Mouse (Mus musculus): ENCODE measurements around the gene Olfr463. TPM values are rescaled to one million over a fixed set of nuclear protein-coding genes. Genes with fewer than 3 reads are reported as not detected.
"Not testable (repeated sequence)": the region's sequence is repeated elsewhere in the genome, so short reads cannot be mapped to it uniquely, and the experiment has no call there.

The Olfr463 gene
- total RNA-seq (2021), result not detected

DNA sequence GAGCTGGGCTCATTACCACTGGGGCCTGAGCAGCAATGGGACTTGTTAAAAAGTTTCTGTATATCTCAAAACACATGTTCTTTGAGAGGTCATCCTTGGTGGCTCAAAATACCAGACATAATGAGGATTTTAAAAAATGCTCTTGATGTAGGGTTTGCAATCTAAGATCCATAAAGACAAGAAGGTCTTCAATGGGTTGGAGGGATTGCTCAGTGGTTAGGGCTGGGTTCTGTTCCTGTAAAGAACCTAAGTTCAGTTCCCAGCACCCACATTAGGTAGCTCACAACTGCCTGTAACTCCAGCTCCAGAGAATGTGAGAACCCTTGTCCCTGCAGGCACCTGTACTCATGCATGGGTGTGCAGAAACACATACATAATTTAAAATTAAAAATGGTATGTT lies at the start of gene Olfr463:
Olfr463 (minus strand) TSS at position 101 of the 400 bp plus-strand sequence.
- no peak for DNase-seq
- intact Hi-C loops (cut with DNase I), result no loop called here

DNA sequence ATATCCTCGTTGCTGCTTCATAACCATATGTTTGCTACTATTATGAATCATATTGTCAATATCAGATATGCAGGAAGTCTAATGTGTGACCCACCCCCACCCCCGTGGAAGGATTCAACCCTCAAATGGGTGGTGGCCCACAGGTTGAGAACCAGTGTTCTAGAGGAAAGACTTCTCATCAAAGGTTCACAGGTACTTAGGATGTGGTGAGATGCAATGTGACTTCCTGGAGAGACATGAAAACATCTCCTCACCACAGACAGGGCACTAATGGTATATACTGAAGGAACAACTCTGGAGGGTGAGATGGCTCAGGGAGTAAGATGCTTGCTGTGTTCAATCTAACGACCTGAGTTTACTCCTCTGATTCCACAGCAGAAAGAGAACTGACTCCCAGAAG lies 38.3 kb upstream of the Olfr463 start:
- intact Hi-C loops (cut with DNase I), result no loop called here
- no peak for DNase-seq

DNA sequence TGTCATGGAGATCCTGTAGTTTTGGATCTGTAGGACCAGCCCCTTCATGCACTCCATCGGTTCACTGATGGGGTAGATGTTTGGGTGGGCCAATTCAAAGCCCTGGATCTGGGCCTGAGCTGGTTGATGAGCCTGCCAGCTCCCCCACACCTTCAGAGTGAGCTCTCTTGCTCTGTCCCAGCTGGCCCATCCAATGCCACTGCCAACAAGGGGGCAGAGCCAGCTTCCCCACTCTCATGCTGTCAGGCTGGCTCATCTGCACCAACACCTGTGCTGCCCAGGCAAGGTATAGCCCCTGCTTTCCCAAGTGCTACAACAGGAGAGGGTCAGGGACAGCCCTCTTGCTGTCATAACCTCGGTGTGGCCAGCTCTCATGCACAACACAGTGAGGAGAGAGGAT lies 36.5 kb upstream of the Olfr463 start:
- peak; percentile 46 for DNase-seq
- intact Hi-C loops (cut with DNase I), result no loop called here

DNA sequence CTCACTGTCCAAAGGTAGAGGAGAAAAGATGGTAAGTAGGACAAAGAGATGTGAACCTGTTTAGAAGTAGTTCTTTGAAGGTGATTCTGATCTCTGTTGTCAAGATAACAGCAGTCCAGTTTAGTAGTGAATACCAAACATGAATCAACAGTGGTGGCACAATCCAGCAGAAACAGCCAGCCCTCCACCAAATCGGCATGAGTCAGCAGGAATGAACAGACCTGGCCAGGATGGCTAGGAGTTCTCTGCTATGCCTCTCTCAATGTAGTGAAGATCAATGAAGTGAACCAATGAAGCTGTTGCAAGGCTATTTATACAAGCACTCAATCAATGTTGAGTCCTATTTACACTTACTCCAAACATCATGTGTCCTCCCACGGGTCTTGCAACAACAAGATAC lies 33.2 kb upstream of the Olfr463 start:
- DNase-seq, result no peak
- intact Hi-C loops (cut with DNase I), result no loop called here

DNA sequence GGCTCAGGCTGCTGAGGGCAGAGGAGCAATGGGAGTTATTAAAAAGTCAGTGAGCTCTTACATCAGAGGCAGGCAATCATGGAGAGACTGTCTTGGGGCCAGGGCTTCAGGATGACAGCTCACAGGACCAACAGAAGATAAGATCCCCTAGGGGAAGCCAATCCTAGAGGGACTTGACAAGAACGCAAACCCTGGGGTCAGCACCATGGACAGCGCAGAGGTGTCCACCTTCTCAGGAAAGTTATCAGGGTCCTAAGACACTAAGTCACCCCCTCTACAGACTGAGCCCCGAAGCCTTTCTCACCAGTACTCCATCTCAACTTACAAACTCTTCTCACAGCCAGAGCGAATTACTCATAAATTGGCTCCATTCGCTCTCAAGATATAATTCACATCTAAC lies 23.8 kb upstream of the Olfr463 start, which contains the start of gene Olfr464:
Olfr464 (minus strand) TSS at position 2 of the 400 bp plus-strand sequence.
- DNase-seq, result no peak
- intact Hi-C loops (cut with DNase I), result no loop called here

DNA sequence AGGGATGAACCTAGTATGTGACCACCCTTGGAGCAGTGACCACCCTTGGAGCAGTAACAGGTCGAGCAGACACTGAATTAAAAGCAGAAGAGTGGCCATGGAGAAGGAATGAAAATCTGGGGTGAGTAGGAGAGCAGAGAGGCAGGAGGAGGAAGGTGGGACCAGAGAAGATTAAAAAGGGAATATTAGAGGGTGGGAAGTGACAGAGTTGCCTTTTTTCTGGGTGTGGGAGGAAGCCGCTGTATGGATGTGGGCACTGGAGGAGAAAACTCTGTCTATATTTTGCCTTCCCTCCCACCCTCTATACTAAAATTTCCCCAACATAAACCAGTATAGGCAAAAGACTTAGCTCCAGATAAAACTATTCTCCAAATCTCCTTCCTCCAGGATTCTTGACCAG lies 23.1 kb upstream of the Olfr463 start:
- intact Hi-C loops (cut with DNase I), result no loop called here
- DNase-seq, result no peak

DNA sequence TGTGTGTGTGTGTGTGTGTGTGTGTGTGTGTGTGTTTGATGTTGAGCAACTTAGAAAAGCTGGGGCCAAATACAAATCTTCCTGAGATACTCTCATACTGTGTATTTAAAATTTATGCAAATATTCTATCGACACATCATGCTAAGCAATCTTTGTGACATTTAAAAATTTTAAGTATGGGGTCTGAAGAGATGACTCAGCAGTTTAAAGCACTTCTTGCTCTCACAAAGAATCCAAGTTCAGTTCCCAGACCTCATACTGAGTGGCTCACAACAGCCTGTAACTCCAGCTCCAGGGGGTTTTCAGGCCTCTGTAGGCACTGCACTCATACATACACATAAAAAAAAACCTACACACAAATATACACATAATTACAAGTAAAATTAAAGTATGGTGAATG lies 18.8 kb upstream of the Olfr463 start:
- no peak for DNase-seq
- intact Hi-C loops (cut with DNase I), result no loop called here

DNA sequence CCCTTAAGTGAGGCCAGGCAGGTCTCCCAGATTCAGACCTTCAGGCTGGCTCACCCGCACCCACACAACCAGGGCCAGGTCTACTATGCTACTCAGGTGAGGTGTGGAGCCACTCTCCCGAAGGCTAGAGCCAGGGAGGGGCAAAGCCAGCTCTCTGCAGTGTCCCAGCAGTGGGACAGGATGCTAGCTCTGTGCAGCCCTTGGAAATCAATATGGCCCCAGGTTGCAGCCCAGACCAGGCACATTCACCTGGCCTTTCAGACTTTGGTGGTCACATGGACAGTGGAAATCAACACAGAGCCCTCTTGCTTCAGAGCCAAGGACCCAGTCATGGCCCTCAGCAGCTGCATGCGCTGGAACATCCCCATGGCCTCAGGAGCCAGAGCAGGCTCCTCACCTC lies 7.1 kb upstream of the Olfr463 start:
- intact Hi-C loops (cut with DNase I), result no loop called here
- no peak for DNase-seq

DNA sequence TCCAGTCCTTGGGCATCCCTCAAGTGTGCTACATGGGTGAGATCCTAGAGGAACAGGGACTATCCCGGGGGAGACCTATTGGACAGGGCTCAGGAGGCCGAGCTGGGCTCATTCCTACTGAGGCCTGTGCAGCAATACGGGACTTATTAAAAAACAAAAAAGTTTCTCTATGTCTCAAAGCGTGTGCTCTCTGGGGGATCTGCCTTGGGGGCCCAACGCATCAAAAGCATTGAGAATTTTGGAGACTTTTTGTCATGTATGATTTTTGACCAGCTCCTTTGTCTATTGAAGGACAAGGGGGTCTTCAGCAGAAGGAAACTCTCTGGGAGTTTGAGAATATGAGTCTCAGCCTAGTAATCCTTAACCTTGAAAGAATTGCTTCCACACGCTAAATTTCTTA lies 5.0 kb downstream of the Olfr463 start, which contains the start of gene Olfr462:
Olfr462 (minus strand) TSS at position 101 of the 400 bp plus-strand sequence.
- intact Hi-C loops (cut with DNase I), result no loop called here
- no peak for DNase-seq

DNA sequence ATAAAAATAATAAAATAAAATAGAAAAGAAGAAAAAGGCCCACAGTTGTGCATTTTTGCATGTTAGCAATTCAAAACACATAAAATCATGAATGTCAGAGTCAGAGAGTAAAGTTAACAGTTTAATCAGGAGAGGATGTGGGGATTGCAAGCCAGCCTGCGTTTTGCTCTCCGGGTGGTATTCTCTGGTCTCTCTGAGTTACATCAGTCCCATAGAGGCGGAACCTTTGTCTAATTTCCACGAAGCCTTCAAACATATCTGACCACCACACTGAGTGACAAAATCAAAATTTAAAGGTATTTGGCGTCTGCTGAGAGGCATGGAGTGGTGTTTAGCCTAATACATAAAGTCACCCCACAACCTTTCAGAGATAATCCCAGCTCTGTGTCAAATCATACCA lies 12.3 kb downstream of the Olfr463 start:
- DNase-seq, result no peak
- intact Hi-C loops (cut with DNase I), result no loop called here

DNA sequence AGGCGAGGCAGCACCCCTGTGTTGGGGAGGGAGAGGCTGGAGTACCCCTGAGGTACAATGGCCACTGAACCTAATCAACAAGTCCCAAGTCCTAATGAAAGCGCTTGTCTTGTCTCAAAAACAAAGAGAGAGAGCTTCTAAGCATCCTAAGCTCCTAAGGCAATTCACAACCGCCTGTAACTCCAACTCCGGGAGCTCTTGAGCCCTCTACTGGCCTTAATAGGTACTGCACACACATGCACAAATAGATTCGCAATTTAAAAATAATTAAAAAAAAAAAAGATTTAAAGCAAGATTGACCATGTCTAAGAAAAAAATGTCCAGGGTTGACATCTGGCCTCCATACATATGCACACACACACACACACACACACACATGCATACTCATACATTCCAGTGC lies 13.7 kb downstream of the Olfr463 start:
- intact Hi-C loops (cut with DNase I), result no loop called here
- no peak for DNase-seq

DNA sequence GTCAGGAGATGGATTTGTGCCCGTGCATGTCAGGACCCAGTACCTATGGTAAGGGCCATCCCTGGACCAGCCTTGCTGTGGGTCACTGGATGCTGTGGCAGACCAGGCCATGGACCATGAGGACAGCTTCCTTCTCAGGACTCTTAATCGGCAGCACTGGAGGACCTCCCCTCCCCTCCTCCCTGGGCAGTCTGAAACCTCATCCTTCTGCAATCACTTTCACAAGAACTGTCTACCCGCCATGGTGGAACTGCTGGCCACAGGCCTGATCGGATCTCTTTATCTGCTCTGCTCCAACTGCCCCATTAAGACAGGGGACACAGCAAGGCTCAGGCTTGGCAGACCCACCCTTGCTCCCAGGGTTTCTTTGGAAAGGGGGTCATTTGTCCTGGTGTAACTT lies 15.5 kb downstream of the Olfr463 start:
- no peak for DNase-seq
- intact Hi-C loops (cut with DNase I), result no loop called here

DNA sequence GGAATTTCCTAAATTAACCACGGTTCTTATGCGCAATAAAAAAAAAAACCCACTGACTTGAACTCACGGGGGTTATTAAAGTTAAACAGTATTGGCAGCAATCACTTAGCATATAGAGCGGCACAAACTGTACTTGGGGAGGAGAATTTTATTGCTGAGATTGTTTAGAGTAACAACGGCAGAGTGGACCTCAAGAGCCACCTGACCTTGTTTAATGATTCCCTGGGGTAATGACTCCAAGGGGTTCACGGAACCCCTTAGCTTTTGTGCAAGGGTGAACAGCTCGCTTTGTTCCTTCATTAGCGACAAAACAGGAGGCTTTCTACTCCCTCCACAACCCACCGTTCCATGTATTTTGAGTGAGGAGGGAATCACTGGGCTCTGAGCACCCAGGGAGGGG lies 17.4 kb downstream of the Olfr463 start:
- DNase-seq, result no peak
- intact Hi-C loops (cut with DNase I), result no loop called here

DNA sequence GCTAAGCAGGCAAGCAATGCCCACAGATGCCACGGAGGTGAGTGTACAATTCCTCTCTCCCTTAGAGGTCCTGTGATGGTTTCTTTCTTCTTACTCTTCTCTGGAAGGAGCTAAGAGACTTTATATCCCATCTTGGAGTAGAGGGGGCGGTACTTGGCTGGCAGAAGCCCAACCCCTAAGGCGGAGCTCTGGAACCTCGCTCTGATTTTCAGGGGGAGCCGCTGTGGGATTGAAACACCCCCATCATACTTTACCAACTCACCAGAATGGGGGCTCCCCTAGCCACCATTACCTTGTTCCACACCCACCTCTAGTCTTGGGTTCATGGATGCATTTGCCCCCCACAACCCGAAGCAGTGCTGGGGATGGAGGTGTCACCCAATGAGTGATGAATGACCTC lies 21.8 kb downstream of the Olfr463 start, which contains the start of gene Epx:
Epx (minus strand) TSS at position 101 of the 400 bp plus-strand sequence.
- intact Hi-C loops (cut with DNase I), result no loop called here
- DNase-seq, result no peak

DNA sequence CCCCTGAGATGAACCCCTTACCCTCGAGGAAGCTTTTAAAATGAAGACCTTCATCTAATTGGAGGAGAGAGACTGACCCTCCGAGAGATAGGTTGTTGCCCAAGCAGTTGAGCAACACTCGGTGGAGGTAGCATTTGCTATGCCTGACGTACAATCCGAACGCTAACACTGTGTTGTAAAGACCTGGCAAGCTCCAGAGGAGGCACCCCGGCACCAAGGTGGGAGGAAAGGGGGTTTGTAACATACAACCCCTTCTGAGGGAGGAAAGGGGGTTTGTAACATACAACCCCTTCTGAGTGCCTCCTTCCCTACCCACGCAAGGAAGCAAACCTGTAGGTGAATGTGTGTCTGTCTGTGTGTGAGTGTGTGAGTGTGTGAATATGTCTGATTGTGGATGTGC lies 25.4 kb downstream of the Olfr463 start:
- no peak for DNase-seq
- intact Hi-C loops (cut with DNase I), result no loop called here

DNA sequence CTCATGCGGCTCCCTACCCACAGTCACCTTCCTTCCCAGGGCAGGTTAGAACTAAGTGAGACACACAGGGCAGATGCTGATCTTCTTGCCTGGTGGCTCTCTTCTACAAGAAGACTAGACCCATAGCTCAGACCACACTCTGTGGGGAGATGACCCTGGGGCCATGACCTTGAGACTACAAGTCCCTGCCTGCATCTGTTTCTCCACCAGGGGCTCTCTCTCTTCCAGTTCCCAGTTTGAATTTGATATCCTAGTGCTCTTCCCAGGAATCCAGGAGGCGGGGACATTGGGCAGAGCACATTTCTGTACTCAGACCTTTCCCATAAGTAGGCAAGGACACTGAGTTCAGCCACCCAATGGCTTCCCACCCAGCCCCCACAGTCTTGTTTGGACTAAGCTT lies 27.1 kb downstream of the Olfr463 start:
- no peak for DNase-seq

DNA sequence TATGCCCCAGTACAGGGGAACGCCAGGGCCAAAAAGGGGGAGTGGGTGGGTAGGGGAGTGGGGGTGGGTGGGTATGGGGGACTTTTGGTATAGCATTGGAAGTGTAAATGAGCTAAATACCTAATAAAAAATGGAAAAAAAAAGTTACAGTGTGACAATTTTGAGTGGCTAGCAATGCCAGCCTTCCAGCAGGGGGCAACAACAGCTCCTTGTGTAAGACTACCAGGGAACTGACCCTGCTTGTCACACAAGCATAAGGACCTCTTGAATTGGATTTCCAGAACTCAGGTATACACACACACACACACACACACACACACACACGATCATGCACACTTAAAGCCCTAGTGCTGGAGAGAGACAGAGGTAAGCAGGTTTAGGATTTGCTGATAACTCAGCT lies 30.3 kb downstream of the Olfr463 start:
- intact Hi-C loops (cut with DNase I), result not testable (repeated sequence)
- peak; percentile 36 for DNase-seq

More for the DNA sequence above, 27.1 kb downstream of the Olfr463 start:
- intact Hi-C loops (cut with DNase I), result no loop called here

DNA sequence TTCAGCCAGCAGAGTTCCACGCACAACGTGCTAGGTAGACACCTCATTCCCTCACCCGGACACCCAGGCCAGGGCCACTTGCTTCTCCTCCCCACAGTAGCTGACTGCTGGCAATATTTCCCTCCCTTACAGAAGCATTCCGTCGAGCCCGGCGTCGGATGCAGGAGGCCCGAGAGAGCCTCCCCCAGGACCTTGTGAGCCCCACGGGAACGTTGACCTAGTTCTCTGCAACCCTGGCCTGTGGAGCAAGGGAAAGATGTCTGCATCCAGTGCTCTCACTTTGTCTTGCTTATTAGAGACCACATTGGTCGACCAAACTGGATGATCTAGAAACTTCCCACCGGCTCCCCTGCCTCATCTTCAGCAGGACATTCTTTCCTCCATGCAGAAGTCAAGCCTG lies 34.4 kb downstream of the Olfr463 start:
- intact Hi-C loops (cut with DNase I), result no loop called here
- no peak for DNase-seq

DNA sequence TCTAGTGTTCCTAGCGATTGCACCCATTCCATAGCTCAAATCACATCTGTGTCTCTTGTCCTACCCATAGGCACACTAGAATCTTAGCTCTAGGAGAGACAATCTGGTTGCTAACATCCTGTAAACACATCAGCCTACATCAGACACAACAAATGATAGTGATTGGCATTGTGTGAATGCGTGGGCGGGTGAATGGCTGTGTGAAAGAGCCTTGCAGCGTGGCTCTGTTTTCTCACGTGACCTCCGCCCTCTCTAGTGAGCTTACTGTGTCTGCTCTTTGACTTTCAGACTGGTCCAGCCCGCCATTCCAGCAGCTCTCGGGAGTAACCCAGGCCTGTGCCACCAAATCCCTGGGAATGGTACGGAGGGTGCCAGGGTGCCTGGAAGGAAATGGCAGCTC lies 36.8 kb downstream of the Olfr463 start:
- intact Hi-C loops (cut with DNase I), result no loop called here
- DNase-seq, result no peak

DNA sequence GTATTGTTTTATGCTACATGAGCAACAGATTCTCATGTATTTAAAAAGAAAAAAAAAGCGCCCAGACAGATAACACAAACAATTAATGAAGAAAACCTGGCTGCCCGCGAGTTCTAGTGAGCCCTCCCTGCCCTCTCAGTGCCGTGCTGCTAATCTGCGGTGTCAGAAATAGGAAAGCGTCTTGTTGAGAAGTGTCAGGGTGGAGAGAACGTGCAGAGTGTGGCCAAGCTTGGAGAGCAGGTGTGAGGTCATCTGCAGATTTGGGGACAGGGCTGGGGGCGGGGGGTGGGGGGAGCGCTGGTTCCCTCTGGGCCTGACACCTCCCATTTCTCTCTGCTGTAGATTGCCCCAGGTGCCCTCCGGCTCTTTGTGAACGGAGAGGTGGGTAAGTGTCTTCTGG lies 37.9 kb downstream of the Olfr463 start:
- intact Hi-C loops (cut with DNase I), result no loop called here
- no peak for DNase-seq

DNA sequence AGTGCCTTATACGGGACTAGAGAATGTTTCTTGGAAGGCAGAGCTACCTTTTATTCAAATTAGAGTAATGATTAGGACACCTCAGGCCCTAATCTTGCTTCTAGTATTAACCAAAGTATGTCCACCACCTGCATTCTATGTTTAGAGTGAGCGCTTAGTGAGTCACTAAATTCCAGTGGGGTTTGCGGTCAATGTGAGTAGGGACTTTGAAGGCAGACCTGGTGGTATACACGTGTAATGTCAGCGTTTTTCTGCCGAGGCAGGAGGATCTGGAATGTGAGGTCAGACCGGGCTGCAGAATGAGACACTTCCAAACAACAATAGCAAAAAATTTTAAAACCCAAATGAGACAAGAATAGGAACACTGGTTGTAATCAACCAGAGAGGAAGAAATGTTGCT lies 42.6 kb downstream of the Olfr463 start:
- DNase-seq, result no peak
- intact Hi-C loops (cut with DNase I), result no loop called here

DNA sequence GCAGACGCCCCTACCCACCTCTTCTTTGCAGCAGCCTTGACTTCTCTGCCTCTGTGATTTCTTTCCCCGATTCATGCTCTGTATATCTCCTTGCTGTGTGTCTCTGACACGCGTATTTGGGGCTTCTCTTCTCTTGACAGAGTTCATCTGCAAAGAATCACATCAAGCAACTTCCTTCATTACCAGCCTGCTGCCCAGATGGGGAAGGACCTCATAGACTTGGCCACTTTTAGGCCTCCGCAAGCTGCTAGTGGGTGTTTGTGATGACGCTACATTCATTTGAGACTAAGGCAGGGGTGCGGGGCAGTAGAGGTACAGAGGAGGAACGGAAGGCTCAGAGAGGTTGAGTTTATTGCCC lies 43.6 kb downstream of the Olfr463 start:
- intact Hi-C loops (cut with DNase I), result no loop called here
- no peak for DNase-seq

DNA sequence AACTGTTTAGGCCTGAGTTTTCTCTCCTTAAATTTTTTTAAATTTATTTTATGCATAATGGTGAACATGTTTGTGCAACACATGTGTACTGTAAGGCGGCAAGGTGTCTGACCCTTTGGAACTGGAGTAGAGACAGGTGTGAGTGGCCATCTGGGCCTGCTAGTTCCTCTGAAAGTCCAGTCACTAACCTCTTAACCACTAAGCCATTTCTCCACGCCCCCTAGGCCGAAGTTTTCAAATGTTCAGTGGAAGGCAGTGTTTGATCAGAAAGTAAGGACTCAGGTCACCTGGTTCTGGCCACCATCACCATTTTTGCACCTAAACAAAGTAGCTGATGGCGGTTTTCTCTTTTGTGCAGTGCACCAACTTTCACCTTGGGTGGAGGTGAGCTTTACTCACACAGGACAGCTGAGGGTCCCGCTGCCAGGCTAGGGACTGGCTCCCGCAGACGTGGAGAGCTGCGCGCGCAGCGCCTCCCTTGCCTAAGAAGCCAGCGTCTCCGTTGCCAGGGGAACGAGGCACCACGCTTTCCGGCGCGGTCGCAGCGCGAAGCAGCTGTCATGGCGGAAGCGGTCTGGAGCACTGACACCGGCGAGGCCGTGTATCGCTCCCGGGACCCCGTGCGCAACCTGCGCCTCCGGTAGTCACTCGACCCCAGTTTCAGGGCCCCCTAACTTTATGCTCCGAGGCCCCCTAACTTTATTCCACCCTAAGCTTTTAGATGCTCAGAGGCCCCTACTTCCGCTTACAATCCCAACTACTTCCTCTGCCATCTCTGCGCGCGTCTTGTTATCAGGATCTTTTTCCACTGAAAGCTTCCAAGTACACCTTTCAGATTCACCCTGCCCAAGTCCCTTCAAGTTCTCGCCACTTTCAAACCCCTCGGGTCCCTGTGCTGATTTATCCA lies 44.2 kb downstream of the Olfr463 start, which contains the start of gene Mks1:
Mks1 (plus strand) TSS at position 526 of the 907 bp plus-strand sequence.
- intact Hi-C loops (cut with DNase I), result no loop called here
- DNase-seq, result peak; percentile 92

Measured in left cerebral cortex, postnatal 4 days (tissue).